Mouse (Mus musculus) embryonic facial prominence, embryonic 12.5 days (tissue): ENCODE results near the gene Wasf2. TPM values are rescaled to one million over a fixed set of nuclear protein-coding genes. Genes with fewer than 3 reads are reported as not detected.

Source experiments
- ATAC-seq: fragments of 200-750 bp; cut with Nextera tagmentation; 2 replicates; pipeline ENCODE4 v1.8.0; 2017; ENCODE audit not compliant: insufficient number of reproducible peaks, insufficient read depth, low FRiP score, low TSS enrichment
- H3K27ac ChIP-seq: fragments of 300-500 bp; sonication (generic); 2 replicates; pipeline ENCODE4 v1.5.1; 2016; ENCODE audit warnings: mild to moderate bottlenecking
- H3K27me3 ChIP-seq: fragments of 300-500 bp; sonication (generic); 2 replicates; pipeline ENCODE4 v1.6.1; 2016; ENCODE audit warnings: mild to moderate bottlenecking, moderate library complexity
- H3K36me3 ChIP-seq: fragments of 300-500 bp; sonication (generic); 2 replicates; pipeline ENCODE4 v1.6.1; 2016; ENCODE audit warnings: mild to moderate bottlenecking
- H3K4me1 ChIP-seq: fragments of 300-500 bp; sonication (generic); 2 replicates; pipeline ENCODE4 v1.6.1; 2016
- H3K4me2 ChIP-seq: fragments of 300-500 bp; sonication (generic); replicated peaks from 2 replicates; pipeline ENCODE4 v1.6.1; 2016; ENCODE audit warnings: mild to moderate bottlenecking, moderate library complexity
- H3K4me3 ChIP-seq: fragments of 300-500 bp; sonication (generic); 2 replicates; pipeline ENCODE4 v1.5.1; 2016; ENCODE audit warnings: mild to moderate bottlenecking
- H3K9ac ChIP-seq: fragments of 300-500 bp; sonication (generic); 2 replicates; pipeline ENCODE4 v1.6.1; 2016; ENCODE audit warnings: mild to moderate bottlenecking, moderate library complexity
- H3K9me3 ChIP-seq: fragments of 300-500 bp; sonication (generic); 2 replicates; pipeline ENCODE4 v1.6.1; 2016; ENCODE audit warnings: mild to moderate bottlenecking, moderate library complexity
- WGBS: fragments of 180-500 bp; shearing (Covaris S2); methylation state at CpG from one replicate; pipeline ENCODE4 v1.1.7; 2016; 5-methylcytosine and 5-hydroxymethylcytosine counted together
- polyA plus RNA-seq: library from polyadenylated mRNA; unstranded; fragments of >200 nt; fragmentation: Nextera tagmentation; extraction: Ambion mirVana; gene quantifications from 2 replicates; pipeline ENCODE4 v1.2.1, GENCODE M21; 2016

Wasf2 gene
- 78.8 and 88.4 TPM in 2 replicates for polyA plus RNA-seq

- peak within 1 kb of the TSS; percentile 79 for H3K4me2 ChIP-seq
- H3K4me1 ChIP-seq, result peaks cover 12% of the 10 kb centered on the region
- H3K9ac ChIP-seq, result peak within 1 kb of the TSS; percentile 93
- WGBS, result under 1% methylated on average over 65 of the region's 65 CpGs
- H3K27me3 ChIP-seq, result no peaks in the 10 kb centered on the region
- peaks cover 12% of the 10 kb centered on the region; the same call in 1 of the 2 replicates for H3K36me3 ChIP-seq
- peak within 1 kb of the TSS; percentile 94 for H3K4me3 ChIP-seq
- no peaks in the 10 kb centered on the region for H3K9me3 ChIP-seq
- ATAC-seq, result peak; percentile 92
- peak within 1 kb of the TSS; percentile 87 for H3K27ac ChIP-seq
Observed at GRCm38 (mm10) chr4:133129931-133130889, at the start of gene Wasf2. Gene Wasf2 (plus strand): TSS chr4:133130505.

- Histone ChIP-seq H3K36me3 (peaks cover 24% of the 10 kb centered on the region), H3K4me3 (no peak overlapping the region), H3K27ac (no peak overlapping the region), H3K9me3 (no peaks in the 10 kb centered on the region), H3K27me3 (no peaks in the 10 kb centered on the region), H3K4me1 (peaks cover 24% of the 10 kb centered on the region), H3K9ac (no peak overlapping the region), H3K4me2 (no peak overlapping the region)
- WGBS, result 91% methylated on average over 3 of the region's 3 CpGs
- ATAC-seq, result no peak
Observed at GRCm38 (mm10) chr4:133080862-133081261, 49.4 kb upstream of the Wasf2 start.

GRCm38 (mm10) chr4:133082216-133082773, 48.0 kb upstream of the Wasf2 start:
- Histone ChIP-seq H3K4me2 (no peak overlapping the region), H3K9ac (no peak overlapping the region), H3K36me3 (peaks cover 20% of the 10 kb centered on the region), H3K27me3 (no peaks in the 10 kb centered on the region), H3K4me1 (peaks cover 36% of the 10 kb centered on the region), H3K9me3 (no peaks in the 10 kb centered on the region), H3K27ac (no peak overlapping the region), H3K4me3 (no peak overlapping the region)
- WGBS, result 84% methylated on average over 6 of the region's 6 CpGs
- no peak for ATAC-seq

- ATAC-seq, result no peak
Observed at GRCm38 (mm10) chr4:133083991-133084861, 46.1 kb upstream of the Wasf2 start.

GRCm38 (mm10) chr4:133085011-133085782, 45.1 kb upstream of the Wasf2 start:
- H3K27me3 ChIP-seq, result no peaks in the 10 kb centered on the region
- H3K36me3 ChIP-seq, result no peaks in the 10 kb centered on the region
- H3K27ac ChIP-seq, result peak overlapping the region; percentile 76
- ATAC-seq, result no peak
- H3K4me2 ChIP-seq, result peak overlapping the region; percentile 97
- peak overlapping the region; percentile 59 for H3K9ac ChIP-seq
- no peaks in the 10 kb centered on the region for H3K9me3 ChIP-seq
- peak overlapping the region; percentile 42 for H3K4me3 ChIP-seq
- H3K4me1 ChIP-seq, result peaks cover 50% of the 10 kb centered on the region
- under 1% methylated on average over 53 of the region's 53 CpGs for WGBS

More at GRCm38 (mm10) chr4:133083991-133084861, 46.1 kb upstream of the Wasf2 start:
- 11% methylated on average over 3 of the region's 3 CpGs for WGBS
- Histone ChIP-seq H3K4me2 (peak overlapping the region; percentile 97), H3K9ac (peak overlapping the region; percentile 59; the same call in 1 of the 2 replicates), H3K27ac (peak overlapping the region; percentile 76), H3K4me1 (peaks cover 43% of the 10 kb centered on the region), H3K27me3 (no peaks in the 10 kb centered on the region), H3K9me3 (no peaks in the 10 kb centered on the region), H3K4me3 (peak overlapping the region; percentile 42; the same call in 1 of the 2 replicates), H3K36me3 (peaks cover 4% of the 10 kb centered on the region; the same call in 1 of the 2 replicates)

- Histone ChIP-seq H3K27me3 (no peaks in the 10 kb centered on the region), H3K36me3 (no peaks in the 10 kb centered on the region), H3K4me2 (peak overlapping the region; percentile 97), H3K9ac (no peak overlapping the region), H3K27ac (peak overlapping the region; percentile 76), H3K4me1 (peaks cover 56% of the 10 kb centered on the region), H3K9me3 (no peaks in the 10 kb centered on the region), H3K4me3 (peak overlapping the region; percentile 42)
- 5% methylated on average over 12 of the region's 12 CpGs for WGBS
- peak; percentile 48; the same call in 1 of the 2 replicates for ATAC-seq
Observed at GRCm38 (mm10) chr4:133085783-133086342, 44.4 kb upstream of the Wasf2 start.

- H3K9ac ChIP-seq, result no peak overlapping the region
- no peaks in the 10 kb centered on the region for H3K36me3 ChIP-seq
- H3K4me3 ChIP-seq, result no peak overlapping the region
- peaks cover 66% of the 10 kb centered on the region for H3K4me1 ChIP-seq
- H3K27ac ChIP-seq, result peak overlapping the region; percentile 41; the same call in 1 of the 2 replicates
- H3K27me3 ChIP-seq, result no peaks in the 10 kb centered on the region
- ATAC-seq, result no peak
- WGBS, result 84% methylated on average over 6 of the region's 6 CpGs
- H3K4me2 ChIP-seq, result no peak overlapping the region
- no peaks in the 10 kb centered on the region for H3K9me3 ChIP-seq
Observed at GRCm38 (mm10) chr4:133087177-133087714, 43.1 kb upstream of the Wasf2 start.

GRCm38 (mm10) chr4:133087835-133088234, 42.5 kb upstream of the Wasf2 start:
- Histone ChIP-seq H3K4me1 (peaks cover 71% of the 10 kb centered on the region), H3K9ac (no peak overlapping the region)

GRCm38 (mm10) chr4:133089319-133089718, 41.0 kb upstream of the Wasf2 start:
- no peak overlapping the region for H3K27ac ChIP-seq
- H3K36me3 ChIP-seq, result no peaks in the 10 kb centered on the region

More at GRCm38 (mm10) chr4:133087835-133088234, 42.5 kb upstream of the Wasf2 start:
- WGBS, result 36% methylated on average over 8 of the region's 8 CpGs
- no peaks in the 10 kb centered on the region for H3K9me3 ChIP-seq
- ATAC-seq, result no peak
- peak overlapping the region; percentile 41 for H3K27ac ChIP-seq
- H3K27me3 ChIP-seq, result no peaks in the 10 kb centered on the region
- H3K4me3 ChIP-seq, result no peak overlapping the region
- H3K4me2 ChIP-seq, result no peak overlapping the region
- no peaks in the 10 kb centered on the region for H3K36me3 ChIP-seq

GRCm38 (mm10) chr4:133089802-133090201, 40.5 kb upstream of the Wasf2 start:
- Histone ChIP-seq H3K27me3 (no peaks in the 10 kb centered on the region), H3K27ac (peak overlapping the region; percentile 87), H3K4me2 (no peak overlapping the region), H3K4me1 (peaks cover 73% of the 10 kb centered on the region), H3K9me3 (no peaks in the 10 kb centered on the region), H3K4me3 (no peak overlapping the region), H3K36me3 (no peaks in the 10 kb centered on the region), H3K9ac (no peak overlapping the region)
- 73% methylated on average over 4 of the region's 4 CpGs for WGBS
- no peak for ATAC-seq

More at GRCm38 (mm10) chr4:133089319-133089718, 41.0 kb upstream of the Wasf2 start:
- H3K27me3 ChIP-seq, result no peaks in the 10 kb centered on the region
- WGBS, result 76% methylated on average over 9 of the region's 9 CpGs
- H3K9me3 ChIP-seq, result no peaks in the 10 kb centered on the region
- H3K9ac ChIP-seq, result no peak overlapping the region
- H3K4me3 ChIP-seq, result no peak overlapping the region
- no peak overlapping the region for H3K4me2 ChIP-seq
- peaks cover 74% of the 10 kb centered on the region for H3K4me1 ChIP-seq
- no peak for ATAC-seq
